Mouse (Mus musculus): Measurements from ENCODE around the gene F3. TPM values are rescaled to one million over a fixed set of nuclear protein-coding genes. Genes with fewer than 3 reads are reported as not detected.

The F3 gene
- total and polyA plus RNA-seq, 3 experiments = not detected

- H3K4me3 ChIP-seq (ENCODE audit: control insufficient read depth in 1 of 2, insufficient read depth in 1 of 2, low read depth in 2 of 2, low read length in 2 of 2) = 0 out of 4 replicates have a peak overlapping the region, but pooled peaks of 1 of the 2 experiments have one; percentile 16
- no peak overlapping the region for H3K27ac ChIP-seq (ENCODE audit: control insufficient read depth, low read depth, low read length)
- TF ChIP-seq POLR2A (IDR thresholded peaks at IDR 0.05; ENCODE audit: control insufficient read depth in 1 of 2, insufficient read depth in 1 of 2, low read depth in 1 of 2, low read length in 2 of 2, poor library complexity in 1 of 2) (no peak), CTCF (IDR thresholded peaks at IDR 0.05 in 2 of 3, conservative IDR thresholded peaks at IDR 0.05 in 1 of 3; ENCODE audit: control insufficient read depth in 1 of 3, insufficient read depth in 1 of 3, low read depth in 2 of 3, low read length in 3 of 3, poor library complexity in 1 of 3, severe bottlenecking in 1 of 3) (no peak), USF1 (IDR thresholded peaks at IDR 0.05; ENCODE audit: low read depth, low read length) (no peak), MEF2A (IDR thresholded peaks at IDR 0.05; ENCODE audit: extremely low read depth, insufficient replicate concordance, low read depth, low read length, poor library complexity, severe bottlenecking) (no peak), ZMIZ1 (IDR thresholded peaks at IDR 0.05; ENCODE audit: low read depth, low read length) (no peak), MYB (IDR thresholded peaks at IDR 0.05; ENCODE audit: low read depth, low read length) (no peak), POLR2AphosphoS2 (IDR thresholded peaks at IDR 0.05; ENCODE audit: low read length) (no peak), UBTF (IDR thresholded peaks at IDR 0.05; ENCODE audit: borderline replicate concordance, insufficient read depth, low read depth, low read length) (no peak), SMC3 (IDR thresholded peaks at IDR 0.05; ENCODE audit: low read depth, low read length) (0 out of 2 replicates have a peak, but pooled peaks have one; percentile 3), ZC3H11A (IDR thresholded peaks at IDR 0.05; ENCODE audit: low read depth, low read length) (no peak), TBP (IDR thresholded peaks at IDR 0.05; ENCODE audit: low read depth, low read length) (peak; percentile 37; the same call in 1 of the 2 replicates), HCFC1 (IDR thresholded peaks at IDR 0.05; ENCODE audit: low read depth, low read length) (no peak), SIN3A (IDR thresholded peaks at IDR 0.05; ENCODE audit: low read length) (no peak), ELF1 (IDR thresholded peaks at IDR 0.05; ENCODE audit: low read depth, low read length) (no peak), RAD21 (IDR thresholded peaks at IDR 0.05; ENCODE audit: low read depth, low read length) (no peak), TAL1 (IDR thresholded peaks at IDR 0.05; ENCODE audit: low read length) (no peak), NELFE (IDR thresholded peaks at IDR 0.05; ENCODE audit: low read depth, low read length) (no peak), RCOR1 (IDR thresholded peaks at IDR 0.05; ENCODE audit: low read depth, low read length) (no peak)
- DNase-seq (ENCODE audit: low read depth, low spot score) = peak; percentile 76
- H3K27me3 ChIP-seq (ENCODE audit: control insufficient read depth in 1 of 2, insufficient read depth in 2 of 2, low read length in 2 of 2) = no peaks in the 10 kb centered on the region
- H3K9me3 ChIP-seq (replicated peaks; ENCODE audit: insufficient read depth, low read length) = no peaks in the 10 kb centered on the region
- peaks cover 0 to 4% of the 10 kb centered on the region in 2 experiments; a peak in 2 of 4 replicates for H3K36me3 ChIP-seq (ENCODE audit: control insufficient read depth in 1 of 2, insufficient read depth in 2 of 2, low read length in 2 of 2)
- peaks cover 2 to 4% of the 10 kb centered on the region in 2 experiments; a peak in 3 of 4 replicates for H3K4me1 ChIP-seq (ENCODE audit: control insufficient read depth in 1 of 2, insufficient read depth in 2 of 2, low read length in 2 of 2)
- H3K79me2 ChIP-seq (ENCODE audit: control insufficient read depth, insufficient read depth, low read length, poor library complexity) = no peaks in the 10 kb centered on the region
- H3K9ac ChIP-seq (ENCODE audit: control insufficient read depth, low read depth, low read length, poor library complexity, severe bottlenecking) = no peak overlapping the region
These were observed 31.8 kb downstream of the F3 start for GRCm38 (mm10) chr3:121755152-121755551.

GRCm38 (mm10) chr3:121758373-121758772 is 35.0 kb downstream of the F3 start:
- Histone ChIP-seq H3K9ac (ENCODE audit: control insufficient read depth, low read depth, low read length, poor library complexity, severe bottlenecking) (no peak overlapping the region), H3K27ac (ENCODE audit: control insufficient read depth, low read depth, low read length) (no peak overlapping the region), H3K79me2 (ENCODE audit: control insufficient read depth, insufficient read depth, low read length, poor library complexity) (no peaks in the 10 kb centered on the region), H3K9me3 (replicated peaks; ENCODE audit: insufficient read depth, low read length) (no peaks in the 10 kb centered on the region), H3K4me1 (ENCODE audit: control insufficient read depth in 1 of 2, insufficient read depth in 2 of 2, low read length in 2 of 2) (peaks cover 2 to 4% of the 10 kb centered on the region in 2 experiments; a peak in 3 of 4 replicates), H3K27me3 (ENCODE audit: control insufficient read depth in 1 of 2, insufficient read depth in 2 of 2, low read length in 2 of 2) (no peaks in the 10 kb centered on the region), H3K36me3 (ENCODE audit: control insufficient read depth in 1 of 2, insufficient read depth in 2 of 2, low read length in 2 of 2) (peaks cover 0 to 4% of the 10 kb centered on the region in 2 experiments; a peak in 2 of 4 replicates), H3K4me3 (ENCODE audit: control insufficient read depth in 1 of 2, insufficient read depth in 1 of 2, low read depth in 2 of 2, low read length in 2 of 2) (no peak overlapping the region)
- DNase-seq (ENCODE audit: low read depth, low spot score) = no peak
- no peak for TF ChIP-seq UBTF (IDR thresholded peaks at IDR 0.05; ENCODE audit: borderline replicate concordance, insufficient read depth, low read depth, low read length)
- TF ChIP-seq ZMIZ1 (IDR thresholded peaks at IDR 0.05; ENCODE audit: low read depth, low read length) = no peak
- no peak for TF ChIP-seq CHD2 (IDR thresholded peaks at IDR 0.05; ENCODE audit: low read length)
- TF ChIP-seq ZKSCAN1 (IDR thresholded peaks at IDR 0.05; ENCODE audit: low read depth, low read length) = no peak
- TF ChIP-seq ZC3H11A (IDR thresholded peaks at IDR 0.05; ENCODE audit: low read depth, low read length) = no peak
- no peak for TF ChIP-seq CHD1 (IDR thresholded peaks at IDR 0.05; ENCODE audit: low read depth, low read length)
- no peak for TF ChIP-seq CTCF (IDR thresholded peaks at IDR 0.05 in 2 of 3, conservative IDR thresholded peaks at IDR 0.05 in 1 of 3; ENCODE audit: control insufficient read depth in 1 of 3, insufficient read depth in 1 of 3, low read depth in 2 of 3, low read length in 3 of 3, poor library complexity in 1 of 3, severe bottlenecking in 1 of 3)
- TF ChIP-seq ETS1 (IDR thresholded peaks at IDR 0.05; ENCODE audit: low read depth, low read length) = no peak
- TF ChIP-seq GATA1 (IDR thresholded peaks at IDR 0.05; ENCODE audit: low read depth, low read length) = no peak
- no peak for TF ChIP-seq GABPA (IDR thresholded peaks at IDR 0.05; ENCODE audit: low read depth, low read length)
- TF ChIP-seq KAT2A (conservative IDR thresholded peaks at IDR 0.05; ENCODE audit: low read depth, low read length) = no peak

Data from MEL (cell line).